Mouse (Mus musculus) embryonic facial prominence, embryonic 11.5 days (tissue): ENCODE data around the gene Gusb. TPM values are rescaled to one million over a fixed set of nuclear protein-coding genes. Genes with fewer than 3 reads are reported as not detected.

Experiments
- ATAC-seq: fragments of 200-750 bp; cut with Nextera tagmentation; replicated peaks from 2 replicates; pipeline ENCODE4 v1.8.0; 2017; ENCODE audit warnings: low read depth; ENCODE audit not compliant: insufficient number of reproducible peaks, low FRiP score, low TSS enrichment
- DNase-seq: peaks from one replicate; pipeline ENCODE4 v3.0.0-alpha.2; 2015; ENCODE audit warnings: low spot score
- H3K27ac ChIP-seq: fragments of 300-500 bp; sonication (generic); replicated peaks from 2 replicates; pipeline ENCODE4 v1.5.1; 2014; ENCODE audit warnings: mild to moderate bottlenecking, low read depth, low read length, control low read depth
- H3K27me3 ChIP-seq: fragments of 300-500 bp; sonication (generic); 2 replicates; pipeline ENCODE4 v1.6.1; 2014; ENCODE audit warnings: mild to moderate bottlenecking, low read length, moderate library complexity, mixed read lengths; ENCODE audit not compliant: control insufficient read depth, insufficient read depth
- H3K36me3 ChIP-seq: fragments of 300-500 bp; sonication (generic); replicated peaks from 2 replicates; pipeline ENCODE4 v1.6.1; 2014; ENCODE audit warnings: low read depth, mild to moderate bottlenecking, low read length, moderate library complexity, mixed read lengths; ENCODE audit not compliant: control insufficient read depth, insufficient read depth
- H3K4me1 ChIP-seq: fragments of 300-500 bp; sonication (generic); 2 replicates; pipeline ENCODE4 v1.6.1; 2014; ENCODE audit warnings: low read length, mixed read lengths; ENCODE audit not compliant: control insufficient read depth, insufficient read depth
- H3K4me2 ChIP-seq: fragments of 300-500 bp; sonication (generic); 2 replicates; pipeline ENCODE4 v1.6.1; 2014; ENCODE audit warnings: low read depth, mild to moderate bottlenecking, control low read depth, low read length, moderate library complexity
- H3K4me3 ChIP-seq: fragments of 300-500 bp; sonication (generic); 2 replicates; pipeline ENCODE4 v1.5.1; 2014; ENCODE audit warnings: low read depth, low read length, control low read depth
- H3K9ac ChIP-seq: fragments of 300-500 bp; sonication (generic); replicated peaks from 2 replicates; pipeline ENCODE4 v1.6.1; 2014; ENCODE audit warnings: mild to moderate bottlenecking, control low read depth, low read length
- H3K9me3 ChIP-seq: fragments of 300-500 bp; sonication (generic); replicated peaks from 2 replicates; pipeline ENCODE4 v1.6.1; 2016; ENCODE audit warnings: mild to moderate bottlenecking, low read length, inconsistent platforms, mixed read lengths; ENCODE audit not compliant: control insufficient read depth
- WGBS: fragments of 180-500 bp; shearing (Covaris S2); extraction: QIAGEN DNeasy Blood & Tissue Kit; methylation state at CpG from one replicate; pipeline ENCODE4 v1.1.7; 2014; 5-methylcytosine and 5-hydroxymethylcytosine counted together
- polyA plus RNA-seq: library from polyadenylated mRNA; unstranded; fragments of >200 nt; fragmentation: Nextera tagmentation; extraction: Ambion mirVana; gene quantifications from 2 replicates; pipeline ENCODE4 v1.2.1, GENCODE M21; 2014

Gene Gusb
- polyA plus RNA-seq, 1 experiment from 2014 or later = 45.1 TPM

DNA sequence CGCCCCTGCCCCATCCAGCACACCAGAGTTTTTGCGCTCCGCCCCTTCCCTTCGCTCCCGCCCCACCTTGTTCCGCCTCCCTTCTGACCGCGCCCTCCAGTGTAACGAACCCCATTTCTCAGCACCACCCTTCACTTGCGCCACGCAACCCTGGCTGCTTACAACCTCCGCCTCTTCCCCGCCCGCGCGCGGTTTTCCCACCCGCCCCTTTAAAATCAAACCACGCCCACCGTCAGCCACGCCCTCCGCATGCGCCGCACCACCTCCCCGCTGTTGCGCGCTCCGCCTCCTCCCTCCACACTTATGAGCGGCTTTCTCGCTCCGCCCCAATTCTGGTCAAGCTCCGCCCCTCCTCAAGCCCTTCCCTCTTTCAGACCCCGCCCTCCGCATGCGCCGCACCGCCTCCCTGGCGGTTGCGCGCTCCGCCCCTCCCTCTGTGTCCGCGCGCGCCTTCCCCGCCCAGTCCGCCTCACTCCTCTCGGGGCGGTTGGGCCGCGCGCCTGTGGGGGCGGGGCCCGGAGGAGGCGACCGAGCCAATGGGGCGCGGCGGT, 61.3 kb downstream of the Gusb start, which contains the start of gene Vkorc1l1:
Gene Vkorc1l1, plus strand, starts transcription at position 476 of the 551 bp plus-strand sequence.
- peak; percentile 99 for DNase-seq
- H3K4me2 ChIP-seq = peak within 1 kb of the TSS; percentile 43
- ATAC-seq = peak; percentile 98

DNA sequence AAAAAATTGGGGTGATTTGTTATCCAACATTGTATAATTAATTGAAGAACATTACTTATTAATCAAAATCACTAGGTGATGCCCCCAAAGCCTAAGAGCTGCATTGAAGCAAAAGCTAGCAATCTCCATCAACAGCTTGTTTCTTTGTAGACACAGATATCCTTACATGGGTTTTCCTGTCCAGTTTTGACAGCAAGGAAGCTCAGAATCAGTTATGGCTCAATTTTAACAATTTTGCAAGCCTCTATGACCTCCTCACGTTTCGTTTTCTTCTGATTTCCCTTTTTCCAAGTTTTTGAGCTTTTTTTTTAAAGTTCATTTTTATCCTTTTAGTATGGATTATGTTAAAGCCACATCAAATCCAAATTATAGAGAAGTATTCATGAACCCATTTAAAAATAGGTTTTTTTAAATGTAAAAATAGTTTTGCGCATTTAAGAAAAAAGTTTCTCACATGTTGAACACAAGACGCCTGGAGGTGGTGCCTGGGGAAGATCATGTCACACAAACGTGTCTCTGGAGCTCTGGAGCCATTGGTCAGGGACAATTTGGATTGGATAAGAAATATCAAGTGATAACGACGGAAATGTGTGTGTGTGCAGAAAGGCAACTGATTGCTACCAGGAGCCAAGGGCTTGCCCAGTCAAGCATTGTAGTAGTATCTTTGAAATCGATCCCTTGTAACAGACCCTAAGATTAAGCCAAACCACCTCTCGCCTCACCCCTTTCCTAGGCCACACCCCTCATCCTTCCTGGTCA, 61.9 kb downstream of the Gusb start:
- H3K4me1 ChIP-seq = no peaks in the 10 kb centered on the region
- H3K4me3 ChIP-seq = peak overlapping the region; percentile 86
- no peaks in the 10 kb centered on the region for H3K27me3 ChIP-seq
- H3K4me2 ChIP-seq = peak overlapping the region; percentile 32
- peak; percentile 3 for DNase-seq
- no peak overlapping the region for H3K27ac ChIP-seq
- H3K9ac ChIP-seq = no peak overlapping the region
- no peaks in the 10 kb centered on the region for H3K9me3 ChIP-seq
- H3K36me3 ChIP-seq = no peaks in the 10 kb centered on the region
- 9% methylated on average over 9 of the region's 9 CpGs for WGBS
- ATAC-seq = no peak

More for the DNA sequence above, 61.3 kb downstream of the Gusb start, which contains the start of gene Vkorc1l1:
- H3K27ac ChIP-seq = 0 out of 2 replicates have a peak within 1 kb of the TSS, but pooled peaks have one; percentile 52
- H3K9me3 ChIP-seq = no peaks in the 10 kb centered on the region
- H3K9ac ChIP-seq = peak within 1 kb of the TSS; percentile 81
- no peaks in the 10 kb centered on the region for H3K4me1 ChIP-seq
- WGBS = under 1% methylated on average over 51 of the region's 59 CpGs
- H3K4me3 ChIP-seq = peak within 1 kb of the TSS; percentile 86
- no peaks in the 10 kb centered on the region for H3K27me3 ChIP-seq
- H3K36me3 ChIP-seq = no peaks in the 10 kb centered on the region

DNA sequence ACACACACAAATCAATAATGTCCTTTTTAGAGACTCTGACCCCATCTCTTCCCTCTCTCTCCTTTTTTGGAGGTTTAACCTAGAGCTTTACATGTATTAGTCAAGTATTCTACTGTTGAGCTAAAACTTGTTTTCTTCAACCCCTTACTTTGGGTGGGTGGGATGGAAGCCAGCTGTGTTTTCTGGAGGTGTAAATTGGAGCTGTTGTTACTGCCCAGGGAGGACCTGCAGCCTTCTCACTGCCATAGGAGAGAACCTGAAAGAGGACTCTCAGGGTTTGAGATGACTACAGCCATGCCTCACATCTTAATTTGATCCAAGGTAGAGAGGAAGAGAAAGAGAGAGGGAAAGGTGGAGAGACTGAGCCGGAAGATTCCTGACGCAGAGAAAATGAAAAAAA, 62.6 kb downstream of the Gusb start:
- H3K4me1 ChIP-seq = no peaks in the 10 kb centered on the region
- no peak overlapping the region for H3K4me2 ChIP-seq
- no peaks in the 10 kb centered on the region for H3K36me3 ChIP-seq
- ATAC-seq (no peak), DNase-seq (no peak)
- H3K27ac ChIP-seq = no peak overlapping the region
- WGBS = 54% methylated on average over 2 of the region's 2 CpGs
- H3K9ac ChIP-seq = no peak overlapping the region
- no peaks in the 10 kb centered on the region for H3K9me3 ChIP-seq
- H3K27me3 ChIP-seq = no peaks in the 10 kb centered on the region
- H3K4me3 ChIP-seq = no peak overlapping the region

Other genes starting within 250 kb of the Gusb start
- gene Psph, start 215.6 kb downstream of the Gusb start, polyA plus RNA-seq = 34.9 and 36.0 TPM in 2 replicates
- gene Sumf2, start 156.1 kb downstream of the Gusb start, polyA plus RNA-seq = 58.3 and 64.4 TPM in 2 replicates
- gene Chchd2, start 115.6 kb downstream of the Gusb start, polyA plus RNA-seq = 1,023 and 1,076 TPM in 2 replicates
- gene Zbed5, start 107.3 kb downstream of the Gusb start, polyA plus RNA-seq = 11.7 and 12.0 TPM in 2 replicates
- 0.13 TPM in 1 of 2 replicates, not detected in the other for gene Phkg1, start 104.5 kb downstream of the Gusb start, polyA plus RNA-seq
- 4.3 TPM in 2 replicates for gene Nupr1l, start 94.5 kb downstream of the Gusb start, polyA plus RNA-seq
- 33.4 and 41.3 TPM in 2 replicates for gene Vkorc1l1, start 61.1 kb downstream of the Gusb start, polyA plus RNA-seq
- 21.0 and 29.6 TPM in 2 replicates for gene Asl, start 26.2 kb upstream of the Gusb start, polyA plus RNA-seq
- gene Crcp, start 26.2 kb upstream of the Gusb start, polyA plus RNA-seq = 30.6 and 30.9 TPM in 2 replicates
- gene Tpst1, start 70.3 kb upstream of the Gusb start, polyA plus RNA-seq = 70.4 and 72.9 TPM in 2 replicates
- 4.9 and 5.0 TPM in 2 replicates for gene Kctd7, start 141.8 kb upstream of the Gusb start, polyA plus RNA-seq
- gene Rabgef1, start 168.7 kb upstream of the Gusb start, polyA plus RNA-seq = 23.6 and 25.1 TPM in 2 replicates
- gene Tmem248, start 214.0 kb upstream of the Gusb start, polyA plus RNA-seq = 34.5 and 37.1 TPM in 2 replicates